Mouse (Mus musculus): ENCODE results near the gene Med24.
"Not testable (repeated sequence)": the region's sequence is repeated elsewhere in the genome, so short reads cannot be mapped to it uniquely, and the experiment has no call there.

The Med24 gene

DNA sequence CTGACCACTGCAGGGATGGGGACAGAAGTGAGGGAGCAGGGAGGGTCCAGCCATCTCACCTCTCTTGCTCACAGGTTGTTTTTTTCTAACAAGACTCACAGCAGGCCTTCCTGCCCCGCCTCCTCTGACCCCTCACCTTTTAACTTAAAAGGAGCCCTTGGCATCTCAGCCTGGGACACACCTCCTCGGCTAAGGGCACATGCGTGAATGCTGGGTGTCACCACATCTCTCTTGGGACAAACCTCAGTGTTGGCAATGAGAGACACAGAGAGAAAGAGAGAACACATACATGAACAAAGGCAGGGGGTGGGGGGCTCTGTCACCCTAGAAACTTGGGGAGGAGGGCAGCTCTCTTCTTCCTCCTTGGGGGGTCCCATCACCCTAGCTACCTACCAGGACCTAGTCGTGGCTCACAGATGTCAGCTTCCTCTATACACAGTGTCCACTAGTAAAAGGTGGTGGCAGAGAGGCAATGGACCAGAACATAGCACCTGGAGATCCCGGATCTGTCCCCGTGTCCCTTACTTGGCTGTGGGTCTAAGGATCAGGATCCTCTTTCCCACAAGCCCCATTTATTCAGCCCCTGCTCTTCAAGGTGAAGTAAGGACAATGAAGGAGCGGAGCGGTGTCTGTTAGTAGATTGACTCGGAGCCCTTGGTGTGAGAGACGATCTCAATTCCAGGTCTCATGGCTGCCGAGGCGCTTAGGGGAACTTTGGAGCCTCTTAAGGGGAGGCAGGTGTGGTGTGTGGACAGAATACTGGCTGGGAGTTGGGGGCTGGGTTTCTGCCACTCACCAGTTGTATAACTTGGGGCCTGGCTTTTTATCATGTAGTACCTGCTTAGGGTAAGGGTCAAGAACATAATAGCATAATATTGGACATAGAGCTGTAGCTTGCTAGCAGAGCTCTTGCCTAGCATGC lies 17.0 kb upstream of the Med24 start:
- DNase-seq: no peak

DNA sequence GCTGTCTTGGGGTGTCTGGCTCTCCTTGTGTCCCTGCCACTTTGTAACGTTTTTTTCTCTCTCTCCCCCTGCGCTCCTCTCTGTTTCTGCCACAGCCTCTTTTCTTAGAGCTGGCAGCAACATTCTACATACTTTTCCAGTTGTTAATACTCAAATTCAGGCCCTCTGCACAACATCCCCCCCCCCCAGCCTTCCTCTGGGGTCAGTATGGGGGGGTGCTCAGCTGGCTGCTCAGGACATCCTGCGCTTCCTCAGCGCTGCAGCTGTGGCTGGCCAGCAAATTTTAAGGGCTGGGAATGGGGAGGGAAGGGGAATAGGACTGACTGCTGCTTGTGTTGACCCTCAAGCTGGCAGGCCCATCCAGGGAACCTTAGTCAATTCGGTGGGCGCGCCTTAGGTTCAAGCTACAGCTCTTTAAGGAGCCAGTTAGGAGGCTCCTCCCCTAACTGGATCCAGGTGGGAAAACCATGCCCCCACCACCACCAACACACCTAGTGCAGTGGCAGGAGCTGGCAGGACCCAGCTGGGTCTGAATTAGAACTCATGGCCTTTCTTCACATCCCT lies 15.3 kb upstream of the Med24 start:
- DNase-seq: no peak

DNA sequence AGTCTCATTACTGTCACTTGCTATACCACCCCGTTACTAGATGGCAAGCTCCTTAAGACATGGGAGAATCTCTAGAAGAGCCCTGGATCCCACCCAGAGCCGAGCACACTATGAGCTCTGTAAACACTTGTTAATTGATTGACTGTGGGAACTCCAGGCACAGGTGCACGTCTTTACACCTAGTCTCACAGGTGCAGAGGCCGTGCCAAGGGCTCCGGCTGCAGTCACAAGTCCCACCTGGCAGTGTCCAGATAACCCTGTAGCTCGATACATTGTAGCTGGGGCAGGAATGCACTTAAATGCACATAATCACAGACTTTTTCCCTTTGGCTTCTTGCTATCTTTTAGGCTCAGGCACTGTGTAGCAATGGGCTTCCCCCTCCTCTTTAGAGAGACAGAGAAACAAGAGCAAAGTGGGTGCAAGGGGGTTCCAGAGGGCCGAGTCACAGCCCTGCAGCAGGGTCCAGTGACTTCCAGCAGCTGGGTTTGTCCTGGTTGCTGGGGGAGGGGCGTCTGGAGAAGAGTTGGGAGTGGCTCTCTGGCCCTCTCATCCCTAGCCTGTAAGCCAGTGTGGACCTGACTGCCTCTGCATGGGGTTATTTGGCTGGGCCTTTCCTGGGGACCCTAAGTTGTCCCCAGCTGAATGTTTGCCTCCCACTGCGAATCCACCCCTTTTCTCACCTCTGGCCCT lies 14.6 kb upstream of the Med24 start:
- DNase-seq: no peak

DNA sequence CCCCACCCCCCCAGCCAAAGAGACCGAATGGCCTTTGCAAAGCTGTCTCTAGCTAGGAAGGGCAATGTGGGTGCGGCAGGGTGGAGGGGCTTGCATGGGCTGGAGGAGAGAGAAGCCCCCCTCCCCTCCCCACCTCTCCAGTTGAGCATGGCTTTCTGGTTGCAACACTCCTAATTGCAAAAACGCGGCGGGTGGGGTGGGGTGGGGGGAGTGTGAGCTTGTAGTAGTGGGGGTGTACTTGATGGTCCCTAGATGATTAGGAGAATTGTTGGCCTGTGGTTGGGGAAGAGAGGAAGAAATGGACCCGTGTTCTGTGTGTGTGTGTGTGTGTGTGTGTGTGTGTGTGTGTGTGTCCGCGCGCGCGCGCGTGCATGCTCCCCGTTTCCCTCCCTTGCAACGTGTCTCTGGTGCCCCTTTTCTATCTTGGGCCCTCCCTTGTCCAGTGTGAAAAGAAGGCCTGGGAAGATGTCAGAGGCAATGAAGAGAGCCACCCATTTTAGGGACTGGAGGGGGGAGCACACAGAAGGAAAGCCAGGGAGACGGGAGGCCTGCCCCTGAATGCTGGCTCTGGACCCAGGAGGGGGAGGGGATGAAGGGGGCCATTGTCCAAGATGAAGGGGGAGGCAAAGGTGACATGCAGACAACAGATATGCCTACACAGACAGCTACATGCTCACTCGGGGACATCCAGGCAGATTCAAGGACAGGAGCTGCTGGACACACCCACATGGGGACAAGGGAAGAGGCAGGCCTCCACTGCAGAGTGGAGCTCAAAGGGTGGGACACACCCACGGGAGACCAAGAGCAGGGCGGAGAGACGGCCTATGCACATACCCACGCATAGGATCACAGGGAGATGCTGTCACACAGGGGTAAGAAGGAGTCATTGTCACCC lies 13.4 kb upstream of the Med24 start:
- no peak for DNase-seq

DNA sequence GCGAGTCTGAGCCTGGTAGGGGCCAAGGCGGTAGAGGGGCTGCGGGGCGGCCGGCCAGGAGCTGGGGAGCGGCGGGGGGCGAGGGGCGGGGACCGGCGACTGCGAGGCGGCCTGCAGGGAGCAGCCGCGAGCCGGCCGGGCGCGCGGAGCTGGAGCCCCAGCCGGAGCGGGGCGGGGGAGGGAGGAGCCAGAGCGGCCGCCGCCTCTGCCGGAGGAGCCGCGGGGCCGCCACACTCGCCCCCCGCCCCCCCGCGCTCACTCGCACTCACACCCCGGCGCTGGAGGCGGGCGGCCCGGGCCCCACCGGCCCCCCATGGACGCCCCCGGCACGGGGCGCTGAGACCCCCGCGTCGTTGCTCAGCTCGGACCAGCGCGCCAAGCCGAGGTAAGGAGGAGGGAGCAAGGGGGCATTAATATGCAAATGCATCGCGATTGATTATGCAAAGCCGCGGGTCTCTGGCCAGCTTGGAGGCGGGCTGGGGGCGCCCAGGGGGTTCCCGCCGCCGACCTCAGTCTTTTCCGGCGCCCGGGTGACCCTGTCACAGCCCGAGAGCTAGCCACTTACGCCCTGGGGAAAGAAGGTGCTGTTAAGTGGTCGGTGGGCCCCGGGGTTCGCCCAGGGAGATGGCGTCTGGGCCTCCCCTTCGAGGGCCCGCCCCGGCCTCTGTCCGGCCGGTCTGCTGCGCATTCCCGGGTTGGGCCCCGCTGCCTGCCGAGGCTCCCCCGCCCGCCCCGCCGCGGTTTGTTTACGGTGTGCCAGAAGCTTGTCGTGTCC lies 12.6 kb upstream of the Med24 start:
- DNase-seq: peak; percentile 81 to 86

DNA sequence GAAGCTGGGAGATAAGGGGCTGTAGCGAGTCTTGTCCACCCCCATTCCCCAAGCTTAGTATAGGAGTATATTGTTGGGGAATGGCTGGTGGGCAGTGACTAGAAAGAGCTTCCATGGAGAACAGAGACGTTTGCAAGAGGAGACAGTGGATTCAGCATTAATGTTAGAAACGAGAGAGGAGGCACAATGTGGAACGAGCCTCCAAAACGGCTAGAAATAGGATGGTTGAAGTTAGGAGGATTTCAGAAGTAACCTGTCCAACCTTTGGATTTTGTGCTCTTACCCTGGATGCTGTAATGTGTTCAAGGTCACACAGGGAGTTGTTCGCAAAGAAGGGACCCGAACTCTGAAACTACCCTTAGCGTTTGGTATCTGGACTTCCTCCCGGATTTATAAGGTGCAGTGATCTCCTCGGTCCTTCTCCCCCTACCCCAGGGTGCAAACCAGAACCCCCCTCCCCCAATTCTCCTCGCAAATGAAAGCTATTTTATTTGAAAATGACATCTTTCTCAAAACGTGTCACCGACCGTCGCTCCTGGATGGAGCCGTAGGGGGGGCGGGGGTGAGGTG lies 11.9 kb upstream of the Med24 start:
- no peak for DNase-seq

DNA sequence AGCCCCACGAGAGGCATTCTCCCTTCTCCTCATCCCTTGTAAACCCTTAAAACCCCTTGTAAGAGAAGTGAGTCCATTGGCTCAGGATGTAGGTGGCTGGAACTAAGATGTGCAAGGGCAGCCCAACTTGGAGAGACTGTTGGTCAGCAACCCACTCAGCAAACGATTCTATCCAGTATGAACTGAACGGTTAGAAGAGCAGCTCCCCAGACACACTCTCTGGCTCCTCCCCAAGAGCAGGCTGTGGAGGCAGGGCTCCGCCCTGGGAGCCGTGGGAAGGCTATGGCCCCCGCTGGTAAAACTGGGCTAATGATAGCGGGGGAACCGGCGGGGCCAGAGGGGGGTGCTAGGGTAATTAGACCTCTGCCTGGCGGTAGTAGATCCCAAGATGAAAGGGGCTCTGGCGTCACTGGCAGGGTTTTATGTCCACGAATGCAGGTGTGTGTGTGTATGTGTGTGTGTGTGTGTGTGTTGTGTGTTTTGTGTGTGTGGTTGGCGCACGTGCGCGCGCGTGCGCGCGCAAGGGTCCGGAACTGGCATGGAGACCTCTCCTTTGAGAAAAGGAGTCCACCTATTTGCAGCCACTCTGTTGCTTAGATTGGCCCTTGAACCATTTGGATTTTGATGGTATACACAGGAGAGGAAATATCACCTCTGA lies 11.3 kb upstream of the Med24 start, which contains the start of gene Thra:
Gene Thra, plus strand, starts transcription at position 246 of the 658 bp plus-strand sequence.
- DNase-seq: peak in 1 of 2 experiments; percentile 49

DNA sequence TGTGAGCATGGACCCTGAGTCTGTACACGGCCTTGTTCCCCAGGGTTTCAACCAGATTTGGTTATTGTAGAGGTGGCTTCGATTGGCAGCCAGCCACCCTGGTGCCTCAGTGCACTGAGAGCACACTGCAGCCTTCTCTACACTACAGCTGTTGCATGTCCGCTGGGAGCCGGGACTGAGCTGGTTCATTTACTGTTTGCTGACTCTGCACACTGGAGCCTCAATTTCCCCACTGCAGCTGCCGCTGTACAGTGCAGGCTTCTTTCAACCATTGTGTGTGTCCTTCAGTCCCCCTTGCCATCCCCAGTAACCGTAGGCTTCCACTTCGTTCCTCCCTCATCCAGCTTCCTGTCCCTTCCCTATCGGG lies 10.8 kb upstream of the Med24 start:
- DNase-seq: peak in 1 of 2 experiments; percentile 13

DNA sequence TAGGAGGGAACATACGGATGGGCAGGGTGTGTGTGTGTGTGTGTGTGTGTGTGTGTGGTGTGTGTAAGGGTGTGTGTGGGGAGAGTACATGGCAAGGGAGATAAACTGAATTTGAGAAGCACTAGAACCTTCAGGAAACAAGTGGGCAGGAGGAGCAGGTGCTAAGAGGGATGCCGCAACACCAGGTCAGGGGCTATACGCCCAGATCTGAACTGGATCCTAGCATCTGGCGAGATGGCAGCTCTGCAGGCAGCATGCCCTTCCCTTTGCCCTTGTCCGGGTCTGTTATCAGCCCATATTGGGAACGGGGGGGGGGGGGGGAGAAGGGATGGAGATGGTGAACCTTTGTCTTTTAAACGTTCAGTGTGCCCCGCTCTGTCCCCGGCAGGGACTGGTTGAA lies 9.7 kb upstream of the Med24 start:
- DNase-seq: no peak

DNA sequence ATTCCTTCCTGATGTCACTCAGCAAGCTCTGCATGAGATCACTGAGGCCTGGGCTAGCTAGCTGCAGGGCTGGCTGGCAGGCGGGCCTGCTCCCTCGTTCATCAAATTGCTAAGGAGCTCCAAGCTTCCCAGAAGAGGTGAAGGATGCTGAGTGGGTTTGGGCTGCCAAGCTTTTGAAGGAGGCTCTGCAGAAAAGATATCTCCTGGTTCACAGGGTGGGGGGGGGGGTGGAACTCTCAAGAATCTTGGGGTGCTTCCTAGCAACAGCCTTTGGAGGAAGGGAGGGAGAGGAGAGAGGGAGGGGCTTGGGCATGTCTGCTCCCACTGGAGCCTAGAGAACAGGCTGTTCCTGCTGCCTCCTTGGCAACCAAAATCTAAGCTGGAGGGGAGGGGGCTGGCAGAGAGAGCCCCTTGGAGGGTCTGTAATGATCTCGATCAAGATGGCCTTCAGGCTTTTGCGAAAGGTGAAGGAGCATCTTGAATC lies 9.2 kb upstream of the Med24 start:
- DNase-seq: no peak

DNA sequence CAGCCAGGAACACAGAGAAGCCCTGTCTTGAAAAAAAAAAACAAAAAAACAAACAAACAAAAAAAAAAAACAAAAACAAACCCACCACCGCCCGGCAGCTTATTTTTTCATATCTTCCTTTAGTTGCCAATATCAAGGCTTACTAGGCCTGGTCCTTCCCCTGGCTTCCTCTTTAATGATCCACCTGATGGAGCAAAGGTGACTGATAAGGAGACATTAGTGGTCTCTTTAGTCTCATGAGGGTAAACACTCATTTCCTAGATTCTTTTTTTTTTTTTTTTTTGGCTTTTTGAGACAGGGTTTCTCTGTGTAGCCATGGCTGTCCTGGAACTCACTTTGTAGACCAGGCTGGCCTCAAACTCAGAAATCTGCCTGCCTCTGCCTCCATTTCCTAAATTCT lies 8.0 kb upstream of the Med24 start:
- not testable (repeated sequence) for DNase-seq

DNA sequence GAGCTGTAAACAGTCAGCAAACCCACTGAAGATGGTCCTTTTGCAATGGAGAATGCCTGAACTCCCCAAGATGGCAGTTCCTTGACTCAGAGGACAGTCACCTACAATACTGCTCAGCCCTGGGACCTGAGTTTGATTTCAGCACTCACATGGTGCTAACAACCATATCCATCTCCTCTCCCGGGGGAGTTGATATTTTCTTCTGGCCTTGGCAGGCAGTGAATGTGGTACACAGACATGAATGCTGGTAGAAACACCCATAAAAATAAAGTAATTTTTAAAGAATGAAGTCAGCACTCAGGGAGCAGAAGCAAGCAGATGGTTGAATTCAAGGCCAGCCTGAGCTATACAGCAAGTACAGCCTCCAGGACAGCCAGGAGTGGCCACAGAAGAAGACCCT lies 6.9 kb upstream of the Med24 start:
- no peak for DNase-seq

DNA sequence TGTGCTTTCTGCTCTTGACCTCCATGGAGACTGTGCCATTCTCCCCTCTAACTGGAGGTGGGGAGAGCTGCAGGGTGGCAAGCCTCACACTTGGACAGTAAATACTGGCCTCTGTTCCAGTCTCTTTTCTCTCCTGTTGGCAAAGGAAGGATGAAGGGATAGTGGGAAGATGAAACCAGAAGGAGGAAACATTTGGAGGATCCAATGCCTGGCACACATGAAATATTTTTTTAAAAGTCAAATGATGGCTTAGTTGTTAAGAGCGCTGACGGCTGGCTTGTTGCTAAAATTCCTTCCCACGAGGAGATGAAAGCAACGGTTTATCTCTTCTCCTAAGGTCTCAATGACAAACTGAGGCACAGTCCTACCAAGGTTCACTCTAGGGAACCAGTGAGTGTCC lies 5.9 kb upstream of the Med24 start:
- DNase-seq: no peak

DNA sequence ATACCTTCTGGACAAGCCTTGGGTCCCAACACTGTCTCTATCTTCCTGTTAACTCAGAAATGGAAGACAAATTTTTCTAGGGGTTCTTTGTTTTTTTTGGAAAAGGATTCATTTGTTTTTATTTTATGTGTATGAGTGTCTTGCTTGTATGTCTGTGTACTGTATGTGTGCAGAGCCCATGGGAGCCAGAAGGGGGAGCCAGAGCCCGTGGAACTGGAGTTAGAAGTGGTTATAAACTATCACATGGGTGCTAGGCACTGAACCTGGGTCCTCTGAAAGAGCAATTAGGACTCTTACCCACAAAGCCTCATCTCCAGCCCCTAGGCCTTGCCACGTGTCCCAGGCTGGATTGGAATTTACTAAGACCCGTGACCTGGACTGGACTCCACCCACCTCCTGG lies 4.8 kb upstream of the Med24 start:
- peak in 1 of 2 experiments; percentile 18 for DNase-seq

DNA sequence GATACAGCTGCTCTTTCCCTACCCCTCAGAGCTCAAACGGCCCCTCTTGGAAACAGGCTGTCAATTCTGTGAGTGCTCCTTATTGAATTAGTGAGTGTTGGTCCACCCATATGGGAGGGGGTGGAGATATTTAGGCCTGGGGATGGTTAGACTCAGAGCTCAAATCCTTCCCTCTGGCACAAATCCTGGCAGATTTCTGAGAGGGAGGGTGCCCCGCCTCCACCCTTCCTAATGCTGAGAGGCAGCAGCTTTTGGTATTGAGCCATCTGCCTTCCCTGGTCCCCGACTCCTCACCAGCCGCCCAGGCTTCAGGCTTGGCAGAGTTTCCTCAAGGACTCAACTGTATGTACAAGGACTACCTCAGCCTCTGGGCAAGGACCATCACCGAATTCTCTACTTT lies 1.9 kb upstream of the Med24 start:
- no peak for DNase-seq

DNA sequence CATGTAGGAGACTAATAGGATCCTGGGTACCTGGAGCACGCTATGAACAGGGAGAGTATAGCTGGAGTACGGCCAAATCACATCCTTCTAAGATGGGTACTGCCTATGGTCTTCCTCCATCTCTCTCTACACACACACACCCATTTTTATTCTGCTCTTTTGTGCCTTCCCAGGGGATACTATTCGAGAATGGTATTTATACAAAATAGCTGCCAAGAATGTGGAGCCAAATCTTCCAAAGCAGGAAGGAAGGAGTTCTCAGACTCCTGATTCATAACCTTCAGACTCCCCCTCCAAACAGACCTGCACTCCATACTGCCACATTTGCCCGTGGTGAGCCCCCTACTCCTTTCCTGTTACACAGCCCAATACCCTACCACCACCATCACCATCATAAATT lies 1.5 kb upstream of the Med24 start:
- DNase-seq: no peak

DNA sequence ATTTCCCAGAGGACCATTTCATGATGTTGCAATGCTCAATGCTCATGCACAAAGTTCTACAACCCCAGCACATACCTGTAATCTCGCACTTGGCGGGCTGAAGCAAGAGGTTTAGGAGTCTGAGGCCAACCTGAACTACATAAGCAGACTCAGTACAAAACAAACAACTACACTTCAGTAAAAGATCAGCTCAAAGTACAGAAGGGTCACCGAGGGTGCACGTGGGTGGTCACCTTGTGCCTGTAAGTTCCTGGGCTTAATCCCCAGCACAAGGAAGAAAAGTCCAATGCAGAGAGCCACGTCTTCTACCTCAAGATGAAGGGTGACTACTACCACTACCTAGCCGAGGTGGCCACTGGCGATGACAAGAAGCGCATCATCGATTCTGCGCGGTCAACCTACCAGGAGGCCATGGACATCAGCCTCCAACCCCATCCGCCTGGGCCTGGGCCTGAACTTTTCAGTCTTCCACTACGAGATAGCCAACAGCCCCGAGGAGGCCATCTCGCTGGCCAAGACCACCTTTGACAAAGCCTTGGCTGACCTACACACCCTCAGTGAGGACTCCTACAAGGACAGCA lies 3.2 kb downstream of the Med24 start:
- peak in 1 of 2 experiments; percentile 3 for DNase-seq

DNA sequence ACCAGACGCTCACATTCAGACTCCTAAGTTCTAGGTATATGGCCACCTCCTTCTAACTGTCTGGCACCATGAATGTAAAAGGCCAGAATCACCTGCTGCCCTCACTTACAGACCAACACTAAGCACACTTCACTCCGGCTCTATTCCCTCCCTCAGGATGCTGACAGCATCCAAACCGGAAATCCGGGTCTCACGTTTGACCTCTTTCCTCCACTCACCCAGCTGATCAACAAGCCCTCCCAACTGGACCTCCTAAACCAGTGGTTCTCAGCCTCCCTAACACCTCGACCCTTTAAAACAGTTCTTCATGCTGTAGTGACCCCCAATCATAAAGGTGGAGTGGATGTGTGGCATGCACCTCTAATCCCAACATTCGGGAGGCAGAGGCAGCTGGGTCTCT lies 6.1 kb downstream of the Med24 start:
- DNase-seq: no peak

DNA sequence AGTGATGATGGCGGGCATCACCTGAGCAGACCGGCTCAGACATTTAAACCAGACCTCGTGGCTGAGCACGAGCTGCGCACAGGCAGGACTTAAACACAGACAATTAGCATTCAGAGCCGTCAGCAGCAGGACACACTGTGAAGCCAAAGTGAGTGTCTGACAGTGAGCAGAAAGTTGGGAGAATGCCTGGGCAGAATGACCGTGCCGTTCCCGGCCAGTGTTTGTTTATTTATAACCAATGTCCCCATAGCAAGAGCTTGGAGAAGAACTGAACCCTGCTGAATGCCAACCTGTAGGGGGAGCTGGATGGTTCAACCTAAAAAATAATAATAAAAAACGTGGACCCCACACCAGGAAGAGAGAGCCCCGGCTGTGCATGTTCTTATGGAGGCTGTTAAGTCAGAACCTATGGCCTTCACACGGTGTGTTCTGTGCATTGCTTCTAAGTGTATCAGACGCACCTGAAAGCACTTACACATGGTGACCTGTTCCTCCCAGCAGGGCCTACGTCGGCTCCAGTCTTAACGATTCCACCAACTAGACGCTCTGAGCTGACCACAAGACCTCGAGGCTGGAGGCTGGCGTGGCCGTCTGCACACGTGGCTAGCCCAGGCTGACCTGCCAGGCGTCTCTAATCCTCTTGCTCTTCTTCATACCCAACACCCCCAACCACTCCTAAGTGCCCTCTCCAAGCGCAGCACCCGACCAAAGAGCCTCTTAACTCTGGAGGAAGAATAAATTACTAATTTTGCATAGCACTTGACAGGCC lies 7.6 kb downstream of the Med24 start:
- no peak for DNase-seq

DNA sequence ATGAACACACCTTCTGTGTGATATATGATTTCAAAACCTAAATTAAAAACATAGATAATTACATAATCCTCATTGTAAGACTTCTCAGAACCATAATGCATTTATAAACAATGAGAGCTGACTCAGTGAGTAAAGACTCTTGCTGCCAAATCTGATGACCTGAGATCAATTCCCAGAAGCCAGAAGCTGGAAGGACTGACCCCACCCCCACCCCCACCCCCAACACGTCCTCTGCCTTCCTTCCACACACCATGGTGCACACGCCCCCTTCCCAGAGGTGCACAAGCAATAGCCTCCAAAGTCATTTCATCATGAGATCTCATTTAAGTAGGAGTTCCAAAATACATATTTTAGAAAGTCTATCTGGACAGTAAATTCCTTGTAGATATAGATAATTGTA lies 8.5 kb downstream of the Med24 start:
- no peak for DNase-seq
